Mouse (Mus musculus): ENCODE data around the gene St6galnac5.

The St6galnac5 gene

DNA sequence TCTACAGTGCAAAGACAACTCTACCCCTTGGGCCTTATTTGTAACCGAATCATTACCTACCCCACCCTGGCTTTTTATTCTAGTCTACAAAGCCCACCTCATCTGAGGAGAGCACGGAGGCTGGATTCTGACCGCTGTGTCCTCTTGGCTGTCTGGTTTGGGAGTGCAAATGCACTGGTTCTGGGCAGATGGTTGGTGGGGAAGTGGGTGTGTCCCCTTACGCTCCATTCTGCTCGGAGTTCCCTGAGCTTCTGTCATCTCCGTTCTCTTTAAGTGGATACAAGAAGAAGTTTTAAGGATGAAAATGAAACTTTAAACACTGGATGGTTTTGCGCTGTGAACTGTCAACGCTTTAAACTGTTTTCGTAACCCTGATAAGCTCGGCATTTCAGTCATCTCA, 68.9 kb downstream of the St6galnac5 start:
- no peak for DNase-seq (ENCODE audit: low spot score in 2 of 2)

DNA sequence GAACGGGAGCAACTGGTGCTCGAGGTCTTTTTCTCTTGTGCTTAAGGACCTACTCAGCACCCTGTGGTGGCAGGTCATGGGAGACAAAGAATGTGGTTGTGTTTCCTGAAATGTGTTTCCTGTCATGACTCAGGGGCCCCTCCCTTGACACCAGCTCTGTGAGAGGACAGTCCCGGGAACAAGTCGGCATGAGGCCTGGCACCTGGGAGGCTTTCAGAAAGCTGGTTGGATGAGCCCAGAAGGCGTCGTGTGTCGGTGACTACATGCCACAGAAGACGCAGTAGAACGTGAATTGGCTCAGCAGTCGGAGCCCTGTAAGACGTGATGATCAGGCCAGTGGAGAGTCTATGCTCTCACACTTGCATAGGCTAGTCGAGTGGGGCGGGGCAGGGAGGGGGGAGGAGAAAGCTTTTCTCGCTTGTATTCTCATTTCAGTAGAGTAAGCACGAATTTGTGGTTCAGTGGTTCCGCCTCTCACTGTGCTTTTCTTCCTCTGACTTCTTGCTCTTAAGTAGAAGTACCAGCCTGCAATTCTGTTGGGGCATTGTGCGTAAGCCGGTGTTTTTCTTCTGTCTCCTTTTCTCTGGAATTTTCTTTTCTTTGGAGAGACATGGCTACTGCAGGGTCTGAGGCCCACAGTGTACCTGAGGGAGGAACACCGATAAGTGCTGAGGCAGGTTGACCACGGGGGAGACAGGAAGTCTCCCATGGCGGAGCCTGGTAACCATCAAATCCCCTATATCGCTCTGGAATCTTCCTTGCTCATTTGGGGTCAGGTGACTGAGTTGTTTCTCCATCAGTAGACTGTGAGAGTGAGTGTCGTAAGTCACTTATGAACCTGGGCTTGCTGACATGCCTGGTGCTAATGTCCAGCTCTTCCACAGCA, 69.6 kb downstream of the St6galnac5 start:
- DNase-seq (ENCODE audit: low spot score in 2 of 2), result no peak

DNA sequence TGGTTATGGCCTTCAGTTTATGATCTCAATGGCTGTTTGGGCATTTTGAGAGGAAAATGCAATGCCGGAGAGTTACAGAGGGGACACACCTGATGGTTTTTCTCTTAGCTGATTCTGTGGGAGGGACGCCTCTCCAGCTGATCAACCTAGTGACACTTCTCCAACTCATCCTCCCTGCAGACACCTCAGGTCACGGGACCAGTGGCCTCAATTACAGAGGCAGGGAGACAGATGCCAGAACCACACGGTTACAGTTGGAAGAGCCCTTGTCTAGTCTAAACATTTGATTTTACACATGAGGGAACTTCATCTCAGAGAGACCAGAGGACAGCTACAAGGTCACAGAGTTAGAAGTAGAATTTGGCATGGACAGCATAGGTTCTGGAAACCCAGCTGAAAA, 70.5 kb downstream of the St6galnac5 start:
- no peak for DNase-seq (ENCODE audit: low spot score in 2 of 2)

GRCm38 (mm10) chr3:152907683-152908082, 74.4 kb downstream of the St6galnac5 start:
- DNase-seq (ENCODE audit: low spot score in 2 of 2), result no peak

- DNase-seq (ENCODE audit: low spot score in 2 of 2), result no peak
These were observed 75.0 kb downstream of the St6galnac5 start for GRCm38 (mm10) chr3:152907087-152907486.

DNA sequence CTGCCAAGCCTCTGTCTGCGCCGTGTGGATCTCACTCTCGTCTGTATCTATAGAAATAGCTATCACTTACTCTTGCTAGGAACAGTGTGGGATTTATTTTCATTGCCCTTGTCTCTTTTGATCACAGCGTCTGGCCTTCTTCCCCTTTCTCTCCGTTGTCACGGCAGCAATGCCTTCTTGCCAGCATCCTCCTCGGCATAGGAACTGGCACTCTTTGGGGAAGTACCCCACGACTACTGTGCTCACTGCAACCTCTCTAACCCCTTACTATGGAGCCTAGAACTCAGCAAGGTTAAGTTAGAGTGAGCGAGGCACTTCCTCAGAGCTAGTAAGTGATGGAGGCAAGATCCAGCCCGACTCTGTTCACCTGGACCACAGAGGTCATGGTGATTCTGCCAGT, 76.2 kb downstream of the St6galnac5 start:
- no peak for DNase-seq (ENCODE audit: low spot score in 2 of 2)

- DNase-seq (ENCODE audit: low spot score in 2 of 2), result no peak
These were observed 77.0 kb downstream of the St6galnac5 start for GRCm38 (mm10) chr3:152905026-152905425.

- DNase-seq (ENCODE audit: low spot score in 2 of 2), result no peak
These were observed 83.1 kb downstream of the St6galnac5 start for GRCm38 (mm10) chr3:152898906-152899305.

- DNase-seq (ENCODE audit: low spot score in 2 of 2), result no peak
These were observed 84.8 kb downstream of the St6galnac5 start for GRCm38 (mm10) chr3:152897196-152897595.

DNA sequence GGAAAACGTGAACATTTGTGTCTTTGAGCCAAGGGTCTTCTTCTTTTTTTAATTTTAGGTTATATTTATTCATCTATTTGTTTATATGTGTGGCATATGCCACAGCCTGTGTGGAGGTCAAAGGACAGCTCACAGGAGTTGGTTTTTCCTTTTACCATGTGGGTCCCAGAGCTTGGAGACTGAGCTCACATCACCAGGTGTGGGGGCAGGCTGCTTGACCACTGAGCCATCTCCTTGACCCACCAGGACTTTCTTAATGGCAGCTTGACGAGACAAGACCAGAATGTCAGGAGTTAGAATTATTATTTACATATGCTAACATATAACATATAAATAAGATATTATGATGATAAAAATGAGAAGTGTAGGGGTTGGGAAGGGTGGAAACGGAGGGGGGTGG, 85.9 kb downstream of the St6galnac5 start:
- DNase-seq (ENCODE audit: low spot score in 2 of 2), result no peak

DNA sequence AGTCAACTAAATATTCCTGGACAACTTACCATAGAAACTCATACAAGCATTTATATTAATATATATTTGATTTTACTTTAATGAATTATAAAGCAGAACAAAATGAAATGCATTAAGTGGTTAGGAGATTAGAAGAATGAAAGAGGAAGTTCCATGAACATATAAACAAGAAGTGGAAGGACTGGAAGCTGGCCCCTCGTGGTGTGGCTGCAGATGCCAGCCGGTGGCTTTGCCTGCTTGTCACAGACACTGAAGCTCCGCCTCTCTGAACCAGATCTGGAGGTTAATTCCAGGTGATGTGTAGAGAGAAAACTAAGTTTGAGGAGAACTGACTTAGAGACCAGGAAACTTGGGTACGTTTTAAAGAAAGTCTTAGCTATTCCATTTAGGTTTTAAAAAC, 87.1 kb downstream of the St6galnac5 start:
- no peak for DNase-seq (ENCODE audit: low spot score in 2 of 2)

GRCm38 (mm10) chr3:152888116-152888515, 93.9 kb downstream of the St6galnac5 start:
- DNase-seq (ENCODE audit: low spot score in 2 of 2), result no peak

DNA sequence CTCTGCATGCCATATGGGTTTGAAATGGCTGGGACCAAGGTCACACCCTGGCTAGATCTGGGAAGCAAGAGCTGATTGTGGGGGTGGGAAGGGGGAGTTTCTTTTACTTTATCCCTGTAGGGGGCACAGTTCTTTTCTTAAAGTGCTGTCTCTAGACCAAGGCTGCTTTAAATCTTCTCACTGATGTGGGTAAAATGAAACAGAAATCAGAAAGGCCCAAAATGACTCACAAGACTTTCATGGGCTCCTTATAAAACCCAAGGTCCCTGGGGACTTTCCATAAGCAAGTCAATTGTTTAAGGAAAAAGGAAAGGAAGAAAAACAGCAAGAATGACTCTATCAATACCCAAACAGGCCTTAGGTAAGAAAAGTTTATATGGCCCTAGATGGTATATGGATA, 95.3 kb downstream of the St6galnac5 start:
- DNase-seq (ENCODE audit: low spot score in 2 of 2), result no peak

- no peak for DNase-seq (ENCODE audit: low spot score in 2 of 2)
These were observed 98.5 kb downstream of the St6galnac5 start for GRCm38 (mm10) chr3:152883556-152883955.

DNA sequence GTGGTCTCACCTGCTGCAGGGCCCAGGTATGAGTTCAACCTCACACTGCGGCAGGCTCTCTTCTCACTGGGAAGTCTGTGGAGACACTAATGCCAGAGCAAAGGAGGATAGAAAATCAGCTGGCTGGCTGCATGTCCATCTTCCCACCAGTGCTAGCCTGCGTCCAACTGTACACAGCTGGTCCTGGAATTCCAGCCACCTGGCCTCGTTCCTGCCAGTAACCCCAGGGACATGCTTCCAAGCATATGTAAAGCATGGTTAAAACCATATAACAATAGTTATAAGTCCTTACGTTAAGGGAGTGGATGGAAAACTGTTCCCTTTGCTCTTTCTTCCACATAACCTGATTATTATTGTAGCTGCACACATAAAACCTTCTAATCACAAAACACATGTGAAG, 100.3 kb downstream of the St6galnac5 start:
- no peak for DNase-seq (ENCODE audit: low spot score in 2 of 2)

GRCm38 (mm10) chr3:152880121-152880835, 101.8 kb downstream of the St6galnac5 start:
- no peak for DNase-seq (ENCODE audit: low spot score in 2 of 2)

GRCm38 (mm10) chr3:152875723-152876290, 106.2 kb downstream of the St6galnac5 start:
- no peak for DNase-seq (ENCODE audit: low spot score in 2 of 2)

GRCm38 (mm10) chr3:152874431-152875355, 107.4 kb downstream of the St6galnac5 start:
- DNase-seq (ENCODE audit: low spot score in 2 of 2), result no peak

DNA sequence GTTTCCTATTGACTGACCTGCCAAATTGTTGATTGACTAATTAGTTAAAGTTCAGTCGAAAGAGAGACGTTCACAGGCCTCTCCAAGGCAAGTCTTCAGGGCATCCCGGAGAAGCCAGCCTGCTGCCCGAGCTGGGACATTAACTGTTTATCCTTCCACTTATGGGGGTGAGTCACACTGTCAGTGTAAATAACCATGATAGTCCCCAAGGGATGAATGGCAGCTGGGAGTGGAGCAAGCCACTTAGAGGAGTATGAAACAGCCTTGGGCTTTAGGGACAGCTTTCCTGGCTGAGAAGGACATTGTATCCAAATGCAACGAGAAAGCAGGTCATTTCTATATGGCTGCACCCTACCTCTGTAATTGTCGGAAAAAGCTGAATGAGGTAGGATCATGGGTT, 109.5 kb downstream of the St6galnac5 start:
- no peak for DNase-seq (ENCODE audit: low spot score in 2 of 2)

GRCm38 (mm10) chr3:152872054-152872453, 110.0 kb downstream of the St6galnac5 start:
- DNase-seq (ENCODE audit: low spot score in 2 of 2), result no peak

Measured in urinary bladder, adult 18-20 months (tissue).